Mouse (Mus musculus) retina, postnatal 7 days (tissue): ENCODE measurements around the gene Cnot6.

Source experiments
- DNase-seq: peaks from one replicate; pipeline ENCODE4 v3.0.0-alpha.2; 2012; ENCODE audit warnings: low read depth, low spot score

Gene Cnot6

GRCm38 (mm10) chr11:49713336-49714334, 1.1 kb upstream of the Cnot6 start:
- DNase-seq: no peak

GRCm38 (mm10) chr11:49711981-49712554, 455 bp downstream of the Cnot6 start:
- no peak for DNase-seq

GRCm38 (mm10) chr11:49710664-49711063, 1.9 kb downstream of the Cnot6 start:
- DNase-seq: no peak

GRCm38 (mm10) chr11:49707834-49708233, 4.7 kb downstream of the Cnot6 start:
- DNase-seq: no peak

GRCm38 (mm10) chr11:49704804-49705203, 7.7 kb downstream of the Cnot6 start:
- peak; percentile 60 for DNase-seq

GRCm38 (mm10) chr11:49702014-49702413, 10.5 kb downstream of the Cnot6 start:
- no peak for DNase-seq

GRCm38 (mm10) chr11:49699079-49699478, 13.4 kb downstream of the Cnot6 start:
- DNase-seq: no peak

- no peak for DNase-seq
These were observed 14.7 kb downstream of the Cnot6 start for GRCm38 (mm10) chr11:49697779-49698178.

- no peak for DNase-seq
These were observed 16.1 kb downstream of the Cnot6 start for GRCm38 (mm10) chr11:49696472-49696871.

GRCm38 (mm10) chr11:49695695-49696094, 16.8 kb downstream of the Cnot6 start:
- no peak for DNase-seq

GRCm38 (mm10) chr11:49695013-49695412, 17.5 kb downstream of the Cnot6 start:
- DNase-seq: no peak

- no peak for DNase-seq
These were observed 28.1 kb downstream of the Cnot6 start for GRCm38 (mm10) chr11:49684237-49684973.

- no peak for DNase-seq
These were observed 39.1 kb downstream of the Cnot6 start for GRCm38 (mm10) chr11:49673433-49673832.

GRCm38 (mm10) chr11:49665462-49665861, 47.1 kb downstream of the Cnot6 start:
- no peak for DNase-seq

GRCm38 (mm10) chr11:49664262-49665140, 48.0 kb downstream of the Cnot6 start:
- no peak for DNase-seq

GRCm38 (mm10) chr11:49663310-49663709, 49.2 kb downstream of the Cnot6 start, which contains the start of gene Scgb3a1:
Gene Scgb3a1 (plus strand): TSS chr11:49663610.
- no peak for DNase-seq

GRCm38 (mm10) chr11:49662292-49662780, 50.2 kb downstream of the Cnot6 start:
- DNase-seq: no peak

GRCm38 (mm10) chr11:49659470-49659799, 53.1 kb downstream of the Cnot6 start:
- DNase-seq: no peak

- DNase-seq: no peak
These were observed 53.6 kb downstream of the Cnot6 start for GRCm38 (mm10) chr11:49658791-49659469.

GRCm38 (mm10) chr11:49658065-49658464, 54.5 kb downstream of the Cnot6 start:
- no peak for DNase-seq
